Mouse (Mus musculus): ENCODE measurements around the gene Disp3.

Gene Disp3

DNA sequence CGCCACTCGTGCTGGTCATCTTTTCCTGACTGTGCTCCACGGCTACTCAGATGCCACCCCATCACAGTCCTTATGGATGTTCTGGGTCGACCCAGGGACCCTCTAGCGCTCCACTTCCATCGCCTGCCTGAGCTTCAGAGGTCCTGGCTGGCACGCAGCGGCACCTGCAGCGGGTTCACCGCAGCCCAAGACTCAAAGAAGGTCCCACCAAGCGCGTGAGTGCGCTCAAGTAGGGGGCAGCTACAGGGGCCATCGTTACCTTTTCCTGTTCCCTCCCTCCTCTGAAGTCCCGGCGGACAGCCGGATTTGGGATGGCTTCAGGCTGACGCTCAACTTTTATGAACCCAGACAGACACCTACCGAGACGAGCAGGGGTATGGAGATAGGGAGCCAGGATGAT lies 724 bp downstream of the Disp3 start:
- DNase-seq, result no peak

GRCm38 (mm10) chr4:148286226-148287031 lies 1.3 kb downstream of the Disp3 start:
- DNase-seq, result peak; percentile 35

- DNase-seq, result no peak
Observed at GRCm38 (mm10) chr4:148284219-148284618, 3.5 kb downstream of the Disp3 start.

GRCm38 (mm10) chr4:148276816-148277491 lies 10.8 kb downstream of the Disp3 start:
- DNase-seq, result no peak

GRCm38 (mm10) chr4:148274671-148275070 lies 13.1 kb downstream of the Disp3 start:
- no peak for DNase-seq

- no peak for DNase-seq
Observed at GRCm38 (mm10) chr4:148273229-148273628, 14.5 kb downstream of the Disp3 start.

GRCm38 (mm10) chr4:148271656-148272055 lies 16.1 kb downstream of the Disp3 start:
- no peak for DNase-seq

DNA sequence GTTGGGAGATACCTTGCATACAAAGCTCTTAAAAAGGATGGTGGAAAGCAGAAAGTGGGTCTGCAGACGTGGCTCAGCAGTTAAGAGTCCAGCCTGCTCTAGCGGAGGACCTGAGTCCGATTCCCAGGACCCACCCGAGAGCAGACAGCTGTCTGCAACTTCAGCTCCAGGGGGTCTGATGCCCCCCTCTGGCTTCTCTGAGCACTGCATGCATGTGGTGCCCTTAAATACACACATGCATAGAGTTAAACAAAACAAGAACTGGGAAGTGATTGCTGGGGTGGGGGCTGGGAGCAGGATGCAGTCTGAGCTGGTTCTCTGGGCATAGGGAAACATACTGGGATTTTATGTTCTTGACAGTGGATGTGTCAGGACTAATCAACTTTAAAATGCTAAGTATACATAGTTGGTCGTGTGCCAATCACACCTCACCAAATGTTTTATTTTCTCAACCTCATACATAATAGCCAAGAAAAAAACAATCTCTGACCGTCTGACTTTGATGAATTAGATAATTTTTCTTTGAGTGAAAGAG lies 20.7 kb downstream of the Disp3 start:
- DNase-seq, result no peak

GRCm38 (mm10) chr4:148259941-148260340 lies 27.8 kb downstream of the Disp3 start:
- no peak for DNase-seq

GRCm38 (mm10) chr4:148249341-148249740 lies 38.4 kb downstream of the Disp3 start:
- DNase-seq, result no peak

GRCm38 (mm10) chr4:148240387-148240786 lies 47.4 kb downstream of the Disp3 start:
- no peak for DNase-seq

DNA sequence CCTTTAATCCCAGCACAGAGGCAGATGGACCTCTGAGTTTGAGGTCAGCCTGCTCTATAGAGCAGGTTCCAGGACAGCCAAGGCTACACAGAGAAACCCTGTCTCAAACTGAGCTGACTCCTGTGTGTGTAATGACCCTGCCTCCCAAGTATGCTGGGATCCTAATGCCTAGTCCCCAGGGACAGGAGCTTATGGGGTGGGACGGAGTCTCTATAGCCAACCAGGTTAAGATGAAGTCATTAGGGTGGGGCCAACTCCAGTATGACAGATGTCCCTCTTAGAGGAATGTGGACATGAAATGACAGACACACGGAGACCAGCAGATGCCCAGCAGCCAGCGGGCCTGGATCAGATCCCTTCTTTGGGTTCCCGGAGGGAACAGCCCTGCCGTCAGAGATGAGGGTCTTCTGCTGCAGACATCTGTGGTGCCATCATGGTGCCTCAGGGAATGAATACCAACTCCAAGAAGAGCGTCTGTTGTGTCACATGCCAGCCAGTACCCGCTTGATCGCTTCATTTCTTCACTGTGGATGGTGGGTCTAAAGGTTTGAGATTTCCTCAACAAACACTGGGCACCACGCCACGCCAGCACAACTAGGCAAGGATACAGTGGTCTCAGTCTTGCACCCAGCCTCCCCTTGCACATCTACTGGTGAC lies 48.2 kb downstream of the Disp3 start:
- DNase-seq, result no peak

- no peak for DNase-seq
Observed at GRCm38 (mm10) chr4:148238919-148239318, 48.8 kb downstream of the Disp3 start.

DNA sequence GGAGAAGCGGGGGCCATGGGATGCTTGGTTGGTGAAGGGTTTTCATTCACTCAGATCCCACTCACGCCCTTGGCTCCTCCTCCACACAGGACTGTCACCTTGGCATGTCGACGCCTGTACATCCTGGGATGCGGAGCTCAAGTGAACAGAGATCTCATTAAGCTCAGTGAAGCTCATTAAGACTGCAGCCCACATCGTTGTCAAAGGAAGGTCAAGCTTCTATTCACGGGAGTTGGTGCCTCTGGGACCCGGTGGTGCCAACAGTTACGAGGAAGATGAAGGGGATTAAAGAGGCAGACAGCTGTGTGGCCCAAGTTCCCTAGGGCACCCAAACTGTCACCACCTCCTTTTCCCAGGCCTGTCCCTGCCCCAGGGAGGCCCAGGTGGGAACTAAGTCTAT lies 49.5 kb downstream of the Disp3 start:
- DNase-seq, result no peak

- DNase-seq, result no peak
Observed at GRCm38 (mm10) chr4:148236664-148237063, 51.1 kb downstream of the Disp3 start.

- DNase-seq, result no peak
Observed at GRCm38 (mm10) chr4:148233061-148233460, 54.7 kb downstream of the Disp3 start.

GRCm38 (mm10) chr4:148232615-148233014 lies 55.1 kb downstream of the Disp3 start:
- no peak for DNase-seq

- no peak for DNase-seq
Observed at GRCm38 (mm10) chr4:148232124-148232523, 55.6 kb downstream of the Disp3 start.

DNA sequence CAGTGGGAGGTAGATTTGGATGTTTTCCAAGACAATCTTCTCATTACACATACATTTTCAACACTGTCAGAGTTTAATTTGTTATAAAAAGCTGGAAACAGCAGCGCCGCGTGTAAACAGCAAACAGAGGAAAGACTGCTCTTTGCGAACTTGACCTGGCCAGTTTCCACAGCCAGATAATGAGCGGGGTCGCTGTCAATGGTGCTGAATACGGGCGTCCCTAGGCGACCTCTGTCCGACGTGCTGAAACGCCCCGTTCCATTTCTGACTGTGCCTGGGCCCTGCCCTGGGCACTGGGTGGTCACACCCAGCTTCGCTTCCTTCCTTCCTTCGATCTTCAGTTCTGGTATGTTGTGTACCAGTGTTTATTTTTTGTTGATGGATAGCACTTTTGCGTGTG lies 58.1 kb downstream of the Disp3 start:
- peak; percentile 70 for DNase-seq

DNA sequence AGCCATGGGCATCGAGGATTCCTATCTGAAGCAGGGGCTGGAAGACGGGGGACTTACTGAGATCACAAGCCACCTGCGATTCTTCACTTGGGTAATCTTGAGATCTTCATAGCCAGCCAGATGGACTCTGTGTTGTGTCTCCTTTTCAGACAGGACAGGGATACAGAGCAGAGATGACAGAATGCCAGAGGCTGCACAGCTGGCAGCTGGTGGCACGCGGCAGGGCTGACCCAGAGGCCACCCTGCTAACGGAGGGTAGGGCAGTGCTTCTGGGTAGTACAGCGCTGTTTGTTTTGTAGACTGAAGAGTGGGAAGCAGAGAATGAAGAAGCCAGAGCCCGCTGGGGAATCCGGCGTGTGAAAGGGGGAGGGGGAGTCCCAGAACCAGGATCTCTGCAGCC lies 64.8 kb downstream of the Disp3 start:
- DNase-seq, result no peak

DNA sequence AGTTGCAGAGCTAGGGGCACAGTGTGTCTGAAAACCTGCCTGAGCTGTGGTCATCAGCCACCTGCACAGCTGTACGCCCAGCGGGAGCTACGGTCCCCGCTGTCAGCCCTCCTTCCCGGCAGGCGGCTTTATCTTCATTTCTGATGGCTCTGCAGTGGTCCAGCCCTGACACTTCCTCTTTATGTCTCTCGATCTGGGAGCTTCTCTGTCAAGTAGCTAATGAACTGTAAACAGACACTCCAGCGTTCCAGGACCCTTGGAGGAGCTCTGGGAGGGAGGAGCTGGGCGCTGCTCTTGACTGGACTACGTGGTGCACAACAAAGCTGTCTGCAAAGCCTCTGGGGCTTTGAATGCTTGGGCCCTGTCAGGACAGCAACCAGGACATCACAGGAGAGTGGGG lies 67.1 kb downstream of the Disp3 start:
- no peak for DNase-seq

GRCm38 (mm10) chr4:148218238-148218637 lies 69.5 kb downstream of the Disp3 start:
- DNase-seq, result no peak

GRCm38 (mm10) chr4:148215264-148215900 lies 72.4 kb downstream of the Disp3 start:
- no peak for DNase-seq
